Mouse (Mus musculus) erythroblast, embryonic 14.5 days (primary cell): ENCODE measurements around the gene Ccdc92b.

Experiments used
- GATA1 ChIP-seq: IDR thresholded peaks from 2 replicates; pipeline ENCODE4 v1.6.1; 2012; ENCODE audit warnings: low read length, inconsistent platforms, mixed read lengths
- TAL1 ChIP-seq: IDR thresholded peaks from 3 replicates; pipeline ENCODE4 v1.6.1; 2012; ENCODE audit warnings: low read length, inconsistent platforms, mixed read lengths

DNA sequence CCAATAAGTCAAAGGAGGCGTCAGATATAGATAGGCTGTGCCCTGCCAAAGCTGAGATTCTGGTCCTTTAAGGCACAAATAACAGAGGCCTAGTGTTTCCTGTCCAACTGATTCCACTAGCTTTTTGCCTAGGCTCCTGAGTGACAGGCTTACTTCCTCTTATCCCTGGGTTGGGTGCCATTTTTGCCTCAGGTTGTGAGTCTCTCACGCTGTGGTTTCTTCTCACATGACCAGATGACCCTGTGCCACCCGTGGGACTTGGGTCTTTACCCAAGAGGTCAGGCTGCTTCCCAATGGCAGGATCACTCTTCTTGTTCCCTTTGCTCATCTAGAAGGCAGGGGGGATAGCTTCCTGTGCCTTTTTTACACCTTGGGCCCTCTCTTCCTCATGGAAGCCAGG, 44.9 kb downstream of the Ccdc92b start:
- no peak for TF ChIP-seq GATA1
- TF ChIP-seq TAL1: no peak
